Mouse (Mus musculus): ENCODE data around the gene Mnx1. TPM values are rescaled to one million over a fixed set of nuclear protein-coding genes. Genes with fewer than 3 reads are reported as not detected.
A peak's percentile ranks its signal among the peaks of the same experiment; 100 is the strongest.

Mnx1 gene
- polyA plus RNA-seq, 1 experiment from 2014 or later: not detected

GRCm38 (mm10) chr5:29475556-29475955 lies 2.7 kb downstream of the Mnx1 start:
- no peaks in the 10 kb centered on the region for H3K9me3 ChIP-seq
- WGBS: under 1% methylated on average over 5 of the region's 5 CpGs
- ATAC-seq: no peak

GRCm38 (mm10) chr5:29475041-29475440 lies 3.2 kb downstream of the Mnx1 start:
- H3K36me3 ChIP-seq: no peaks in the 10 kb centered on the region
- peaks cover 17% of the 10 kb centered on the region for H3K4me1 ChIP-seq (replicated peaks)
- no peak overlapping the region for H3K9ac ChIP-seq (replicated peaks)
- no peaks in the 10 kb centered on the region for H3K9me3 ChIP-seq
- H3K4me2 ChIP-seq (replicated peaks): no peak overlapping the region
- no peak overlapping the region for H3K4me3 ChIP-seq (replicated peaks)
- H3K27ac ChIP-seq: no peak overlapping the region
- WGBS: 0% methylated on average over 10 of the region's 10 CpGs
- ATAC-seq: no peak
- H3K27me3 ChIP-seq: peaks cover 99% of the 10 kb centered on the region

More at GRCm38 (mm10) chr5:29475556-29475955, 2.7 kb downstream of the Mnx1 start:
- Histone ChIP-seq H3K27me3 (peaks cover 99% of the 10 kb centered on the region), H3K36me3 (no peaks in the 10 kb centered on the region), H3K4me2 (replicated peaks) (no peak overlapping the region), H3K9ac (replicated peaks) (no peak overlapping the region), H3K4me1 (replicated peaks) (peaks cover 17% of the 10 kb centered on the region), H3K27ac (no peak overlapping the region), H3K4me3 (replicated peaks) (no peak overlapping the region)

DNA sequence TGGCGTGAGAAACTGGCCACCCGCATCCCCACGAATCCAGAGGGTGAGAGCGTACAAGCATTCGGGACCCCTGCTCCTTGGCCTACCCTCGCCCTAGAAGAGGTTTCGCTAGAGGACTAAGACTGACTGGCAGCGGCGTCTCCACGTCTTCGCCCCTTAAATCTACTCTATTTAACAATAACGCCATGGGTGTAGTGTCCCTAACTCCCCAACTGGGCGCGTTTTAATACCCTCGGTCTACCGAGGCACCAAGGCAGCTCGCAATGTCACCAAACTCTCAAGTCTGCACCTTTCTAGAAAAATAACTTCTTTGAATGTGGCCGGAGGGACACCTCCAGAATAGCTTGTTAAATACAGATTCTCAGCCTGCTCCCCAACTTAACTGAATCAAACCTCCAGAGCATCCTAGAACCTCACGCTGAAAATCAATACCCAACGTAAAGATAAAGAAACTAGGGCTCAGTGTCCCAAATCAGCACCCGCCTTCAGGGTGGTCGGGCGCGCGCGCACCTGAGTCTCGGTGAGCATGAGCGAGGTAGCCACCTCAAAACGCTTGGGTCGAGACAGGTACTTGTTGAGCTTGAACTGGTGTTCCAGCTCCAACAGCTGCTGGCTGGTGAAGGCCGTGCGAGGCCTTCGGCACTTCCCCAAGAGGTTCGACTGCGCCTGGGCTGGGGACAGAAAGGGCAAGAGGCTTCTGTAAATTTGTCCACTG lies 3.9 kb downstream of the Mnx1 start:
- H3K9ac ChIP-seq (replicated peaks): no peak overlapping the region
- no peaks in the 10 kb centered on the region for H3K9me3 ChIP-seq
- H3K36me3 ChIP-seq: no peaks in the 10 kb centered on the region
- H3K4me3 ChIP-seq (replicated peaks): no peak overlapping the region
- WGBS: under 1% methylated on average over 35 of the region's 35 CpGs
- H3K27me3 ChIP-seq: peaks cover 99% of the 10 kb centered on the region
- no peak for ATAC-seq
- peaks cover 17% of the 10 kb centered on the region for H3K4me1 ChIP-seq (replicated peaks)
- no peak overlapping the region for H3K27ac ChIP-seq
- no peak overlapping the region for H3K4me2 ChIP-seq (replicated peaks)

GRCm38 (mm10) chr5:29473551-29474245 lies 4.6 kb downstream of the Mnx1 start:
- WGBS: 1% methylated on average over 35 of the region's 35 CpGs

GRCm38 (mm10) chr5:29471855-29472665 lies 6.2 kb downstream of the Mnx1 start:
- Histone ChIP-seq H3K36me3 (no peaks in the 10 kb centered on the region), H3K4me1 (replicated peaks) (peaks cover 12% of the 10 kb centered on the region), H3K27ac (no peak overlapping the region), H3K27me3 (peaks cover 99% of the 10 kb centered on the region), H3K4me2 (replicated peaks) (no peak overlapping the region), H3K9ac (replicated peaks) (no peak overlapping the region), H3K4me3 (replicated peaks) (no peak overlapping the region), H3K9me3 (no peaks in the 10 kb centered on the region)
- under 1% methylated on average over 22 of the region's 22 CpGs for WGBS
- ATAC-seq: no peak

More at GRCm38 (mm10) chr5:29473551-29474245, 4.6 kb downstream of the Mnx1 start:
- no peak overlapping the region for H3K9ac ChIP-seq (replicated peaks)
- H3K4me1 ChIP-seq (replicated peaks): peaks cover 15% of the 10 kb centered on the region
- ATAC-seq: no peak
- H3K27me3 ChIP-seq: peaks cover 99% of the 10 kb centered on the region
- no peak overlapping the region for H3K4me3 ChIP-seq (replicated peaks)
- no peaks in the 10 kb centered on the region for H3K9me3 ChIP-seq
- no peaks in the 10 kb centered on the region for H3K36me3 ChIP-seq
- H3K27ac ChIP-seq: no peak overlapping the region
- no peak overlapping the region for H3K4me2 ChIP-seq (replicated peaks)

- H3K4me2 ChIP-seq (replicated peaks): no peak overlapping the region
- H3K4me1 ChIP-seq (replicated peaks): peaks cover 12% of the 10 kb centered on the region
- ATAC-seq: no peak
- 1% methylated on average over 11 of the region's 11 CpGs for WGBS
- peaks cover 99% of the 10 kb centered on the region for H3K27me3 ChIP-seq
- H3K4me3 ChIP-seq (replicated peaks): no peak overlapping the region
- no peaks in the 10 kb centered on the region for H3K36me3 ChIP-seq
- H3K27ac ChIP-seq: no peak overlapping the region
- no peak overlapping the region for H3K9ac ChIP-seq (replicated peaks)
- no peaks in the 10 kb centered on the region for H3K9me3 ChIP-seq
These were observed 6.9 kb downstream of the Mnx1 start for GRCm38 (mm10) chr5:29471396-29471795.

DNA sequence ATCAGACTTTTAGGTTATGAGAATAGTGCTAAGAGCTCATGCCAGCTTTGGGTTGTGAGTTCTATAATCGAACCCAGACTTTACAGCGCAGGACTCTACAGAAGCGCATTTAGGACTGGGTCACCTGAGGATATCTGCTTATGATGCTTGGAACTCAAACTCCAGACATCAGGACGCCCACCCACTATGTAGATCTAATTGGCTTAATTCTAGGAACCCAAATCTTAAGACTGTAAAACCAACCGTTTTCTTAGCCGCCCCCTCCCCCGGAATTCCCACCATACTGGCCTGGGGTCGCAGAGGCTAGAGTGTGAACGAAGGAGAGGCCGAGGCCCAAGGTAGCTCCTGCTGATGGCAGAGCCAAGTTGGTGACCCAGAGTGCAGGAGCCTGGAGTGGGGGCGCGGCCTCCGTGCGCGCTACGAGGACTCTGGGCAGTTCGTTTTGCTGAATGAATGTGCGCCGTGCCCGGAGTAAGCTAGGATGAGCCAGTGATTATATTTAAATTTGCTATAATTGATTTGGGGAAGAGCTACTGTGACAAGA lies 7.3 kb downstream of the Mnx1 start:
- Histone ChIP-seq H3K4me1 (replicated peaks) (peaks cover 12% of the 10 kb centered on the region), H3K27ac (no peak overlapping the region), H3K9ac (replicated peaks) (no peak overlapping the region), H3K36me3 (no peaks in the 10 kb centered on the region), H3K4me2 (replicated peaks) (no peak overlapping the region), H3K27me3 (peaks cover 99% of the 10 kb centered on the region), H3K9me3 (no peaks in the 10 kb centered on the region), H3K4me3 (replicated peaks) (no peak overlapping the region)
- ATAC-seq: no peak
- 1% methylated on average over 20 of the region's 20 CpGs for WGBS

DNA sequence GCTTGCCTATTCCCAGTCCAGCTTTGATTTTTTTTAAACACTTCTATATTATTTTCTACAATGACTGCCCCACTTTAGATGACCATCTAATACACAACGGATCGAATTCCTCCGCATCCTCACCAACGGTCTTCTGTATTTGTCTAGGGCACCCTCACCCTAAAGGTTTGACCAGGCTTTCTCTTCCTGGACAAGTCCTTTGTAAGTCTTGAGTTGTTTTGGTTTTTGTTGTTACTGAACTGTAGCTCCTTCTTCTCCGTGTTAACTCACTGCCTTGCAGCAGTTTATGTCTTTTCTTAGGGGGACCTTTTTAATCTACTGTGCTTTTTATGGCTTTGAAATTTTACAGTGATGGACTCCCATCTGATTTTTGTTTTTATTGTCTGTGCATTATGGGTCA lies 8.0 kb downstream of the Mnx1 start:
- Histone ChIP-seq H3K27ac (no peak overlapping the region), H3K9ac (replicated peaks) (no peak overlapping the region), H3K9me3 (no peaks in the 10 kb centered on the region), H3K4me1 (replicated peaks) (peaks cover 12% of the 10 kb centered on the region), H3K4me3 (replicated peaks) (no peak overlapping the region), H3K27me3 (peaks cover 99% of the 10 kb centered on the region), H3K4me2 (replicated peaks) (no peak overlapping the region), H3K36me3 (no peaks in the 10 kb centered on the region)
- WGBS: 7% methylated on average over 5 of the region's 5 CpGs
- ATAC-seq: no peak

- no peak for ATAC-seq
- 1% methylated on average over 4 of the region's 4 CpGs for WGBS
These were observed 8.8 kb downstream of the Mnx1 start for GRCm38 (mm10) chr5:29469501-29469900.

GRCm38 (mm10) chr5:29468351-29469065 lies 9.8 kb downstream of the Mnx1 start:
- Histone ChIP-seq H3K9me3 (no peaks in the 10 kb centered on the region), H3K4me1 (replicated peaks) (peaks cover 12% of the 10 kb centered on the region), H3K27ac (no peak overlapping the region), H3K4me2 (replicated peaks) (peak overlapping the region; percentile 54), H3K4me3 (replicated peaks) (peak overlapping the region; percentile 32), H3K9ac (replicated peaks) (no peak overlapping the region), H3K27me3 (peaks cover 83% of the 10 kb centered on the region), H3K36me3 (no peaks in the 10 kb centered on the region)
- WGBS: 1% methylated on average over 17 of the region's 17 CpGs
- no peak for ATAC-seq

More at GRCm38 (mm10) chr5:29469501-29469900, 8.8 kb downstream of the Mnx1 start:
- H3K9ac ChIP-seq (replicated peaks): no peak overlapping the region
- no peak overlapping the region for H3K4me3 ChIP-seq (replicated peaks)
- H3K27me3 ChIP-seq: peaks cover 93% of the 10 kb centered on the region
- peaks cover 12% of the 10 kb centered on the region for H3K4me1 ChIP-seq (replicated peaks)
- no peak overlapping the region for H3K27ac ChIP-seq
- no peaks in the 10 kb centered on the region for H3K9me3 ChIP-seq
- H3K4me2 ChIP-seq (replicated peaks): no peak overlapping the region
- H3K36me3 ChIP-seq: no peaks in the 10 kb centered on the region

All from midbrain, embryonic 13.5 days (tissue).